Mouse (Mus musculus) neural tube, postnatal 0 days (tissue): ENCODE results near the gene Fkbp11. TPM values are rescaled to one million over a fixed set of nuclear protein-coding genes. Genes with fewer than 3 reads are reported as not detected.

Experiments used
- polyA plus RNA-seq: library from polyadenylated mRNA; unstranded; fragments of >200 nt; fragmentation: Nextera tagmentation; extraction: Ambion mirVana; gene quantifications from 2 replicates; pipeline ENCODE4 v1.2.1, GENCODE M21; 2015

Fkbp11 gene
- 7.5 and 8.3 TPM in 2 replicates for polyA plus RNA-seq

DNA sequence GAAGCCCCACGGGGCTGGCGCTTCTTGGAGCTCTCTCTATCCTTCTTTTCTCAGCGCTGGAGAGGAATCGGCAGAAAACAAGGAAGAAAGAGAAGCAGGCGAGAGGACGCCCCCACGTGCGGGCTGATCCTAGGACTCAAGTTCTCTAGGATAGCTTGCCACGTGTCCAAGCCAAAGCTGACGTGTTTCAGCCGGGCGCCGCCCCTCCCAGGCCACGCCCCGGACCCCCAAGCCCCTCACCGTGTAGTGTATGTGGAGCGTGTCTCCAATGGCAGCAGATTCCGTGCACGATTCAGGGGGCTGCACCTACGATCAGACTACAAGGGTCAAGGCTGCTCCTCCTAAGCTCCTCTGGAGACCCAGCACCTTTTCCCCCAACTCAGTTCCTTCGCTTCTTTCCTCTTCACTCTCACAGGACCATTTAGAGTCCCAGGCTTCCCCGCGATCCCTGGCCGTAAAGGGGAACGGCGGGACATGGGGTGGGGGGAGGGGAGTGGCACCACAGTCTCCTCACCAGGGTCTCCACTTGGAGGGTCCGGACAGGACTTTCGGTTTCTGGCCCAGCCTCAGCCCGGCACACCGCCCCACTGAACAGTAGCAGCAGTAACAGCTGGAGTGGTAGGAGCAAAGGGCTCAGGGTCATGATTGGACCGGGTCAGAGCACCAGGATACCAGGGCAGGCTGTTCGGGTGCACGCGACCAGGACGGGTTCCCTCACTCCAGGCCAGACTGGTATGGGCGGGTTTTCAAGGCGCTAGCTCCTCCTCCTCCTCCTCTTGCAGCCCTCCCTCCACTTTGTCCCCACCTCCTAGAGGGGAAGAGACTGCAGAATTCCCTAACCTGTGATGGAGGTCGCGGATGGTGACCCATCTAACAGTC is at the start of gene Fkbp11:
Fkbp11 (minus strand) TSS at position 756 of the 879 bp plus-strand sequence.

DNA sequence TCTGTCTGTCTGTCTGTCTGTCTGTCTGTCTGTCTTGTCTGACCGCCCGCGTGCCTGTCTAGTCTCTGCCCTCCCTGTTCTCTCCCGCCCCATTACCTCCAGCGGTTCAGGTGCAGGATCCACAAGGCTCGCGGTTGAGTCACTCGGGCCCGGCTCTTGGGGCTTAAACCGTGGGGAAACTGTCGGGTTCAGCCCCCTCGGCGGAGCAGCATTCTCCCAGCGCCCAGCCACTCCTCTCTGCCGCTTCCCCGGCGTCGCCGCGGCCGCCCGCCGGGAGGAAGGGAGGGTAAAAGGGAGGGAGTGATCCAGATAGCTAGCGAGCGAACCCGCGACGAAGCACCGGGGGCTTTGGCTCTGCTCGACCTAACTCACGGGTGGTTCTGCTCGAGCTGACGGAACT is 49.8 kb upstream of the Fkbp11 start, which contains the start of gene Wnt10b:
Wnt10b (minus strand) TSS at position 389 of the 400 bp plus-strand sequence.

DNA sequence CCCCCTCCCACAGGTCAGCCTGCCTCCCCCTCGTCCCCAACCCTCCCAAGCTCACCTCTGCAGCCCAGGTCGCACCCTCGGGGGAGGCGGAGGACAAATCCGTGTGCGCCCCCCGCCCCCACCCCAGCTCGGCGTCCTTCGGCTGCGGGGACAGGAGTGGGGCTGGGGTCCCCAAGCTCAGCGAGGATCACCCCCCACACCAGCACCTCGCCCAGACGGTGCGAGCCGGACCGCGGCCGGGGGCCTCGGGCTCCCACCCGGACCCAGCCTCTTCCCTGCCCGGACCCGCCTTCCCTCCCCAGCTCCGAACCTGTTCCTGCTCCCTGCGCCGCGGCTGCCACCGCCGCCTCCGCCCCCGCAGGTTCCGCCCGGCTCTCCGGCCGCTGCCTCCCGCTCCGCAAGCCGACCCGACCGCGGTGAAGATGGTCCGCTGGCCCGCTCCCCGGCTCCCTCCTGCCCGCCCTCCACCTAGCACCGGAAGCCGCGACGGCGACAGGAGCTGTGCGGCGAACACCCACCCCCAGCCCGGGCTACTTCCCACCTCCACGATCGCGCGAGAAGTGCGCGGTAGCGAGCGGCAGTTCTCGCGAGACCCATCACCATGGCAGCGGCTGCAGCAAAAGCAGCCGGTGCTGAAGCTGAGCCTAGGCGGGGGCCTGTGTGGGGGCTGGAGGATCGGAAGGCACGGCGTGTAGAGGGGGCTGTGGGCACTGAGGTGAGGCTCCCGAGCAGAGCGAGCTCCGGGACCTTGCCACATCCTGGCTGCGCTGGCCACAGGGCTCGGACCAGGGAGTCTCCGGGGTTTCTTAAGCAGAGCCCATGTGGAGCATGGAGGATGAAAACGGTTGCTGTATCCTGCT is 34.9 kb upstream of the Fkbp11 start, which contains the start of gene Arf3:
Arf3 (minus strand) TSS at position 545 of the 860 bp plus-strand sequence.

DNA sequence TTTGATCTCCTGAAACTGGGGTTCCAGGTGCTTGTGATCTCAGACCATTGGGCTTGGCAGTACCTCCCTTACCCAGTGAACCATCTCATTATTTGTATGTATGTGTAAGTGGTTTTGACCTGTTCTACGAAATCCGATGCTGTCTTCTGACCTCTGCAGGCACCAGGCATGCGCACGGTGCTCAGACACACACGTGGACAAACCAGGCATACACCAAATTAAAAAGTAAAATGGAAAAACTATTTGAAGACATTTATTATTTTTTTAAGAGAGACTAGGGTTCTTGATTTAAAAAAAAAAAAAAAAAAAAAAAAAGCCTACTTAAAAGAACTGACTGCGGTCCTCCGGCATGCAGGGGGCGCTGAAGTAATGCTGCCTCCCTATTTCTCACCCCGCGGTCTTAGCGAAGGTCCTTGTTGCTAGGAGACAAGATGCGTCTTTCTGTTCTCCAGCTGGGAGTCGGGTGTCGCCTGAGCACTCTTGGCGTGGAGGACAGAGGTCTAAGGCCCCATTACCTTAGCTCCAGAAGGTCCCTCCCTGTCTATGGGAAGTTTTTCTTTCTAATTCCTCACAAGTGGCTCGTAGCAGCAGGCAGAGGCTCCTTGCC is 20.1 kb downstream of the Fkbp11 start, which contains the start of gene Ccdc65:
Ccdc65 (plus strand) TSS at position 442 of the 607 bp plus-strand sequence.

DNA sequence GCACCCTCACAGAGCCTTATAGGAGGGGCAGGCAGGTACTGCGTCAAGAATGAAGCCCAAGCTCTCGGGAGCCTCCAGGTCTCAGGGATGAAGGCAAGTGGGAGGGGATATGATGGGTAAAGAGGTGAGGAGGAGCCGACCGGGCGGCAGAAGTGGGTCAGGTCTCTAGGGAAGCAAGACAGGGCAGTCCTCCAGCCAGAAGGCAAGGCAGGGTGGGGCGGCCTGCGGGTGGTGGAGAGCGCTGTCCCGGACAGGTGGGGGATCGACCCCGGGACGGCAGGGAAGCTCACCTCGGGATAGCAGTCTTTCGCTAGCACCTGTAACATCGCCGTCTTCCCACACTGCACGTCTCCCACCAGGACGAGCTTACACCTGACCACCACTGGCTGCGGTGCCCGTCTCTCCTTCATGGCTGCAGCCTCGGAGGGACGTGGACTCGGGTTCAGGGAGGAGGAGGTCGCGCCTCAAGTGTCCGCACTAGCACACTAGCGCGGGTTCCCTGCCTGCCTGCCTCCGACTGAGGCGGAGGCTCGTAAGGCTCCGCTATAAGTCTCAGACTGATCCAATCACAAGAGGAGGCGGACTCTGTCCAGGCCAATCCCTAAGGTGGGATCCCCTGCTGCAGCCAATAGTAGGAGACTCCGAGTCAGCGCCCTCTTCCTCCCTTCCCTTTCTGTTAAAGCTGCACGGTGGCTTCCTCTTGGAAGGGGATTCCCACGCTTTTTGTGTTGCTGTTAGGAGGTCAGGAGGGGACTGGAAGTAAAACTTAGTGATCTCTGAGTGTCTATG is 50.9 kb downstream of the Fkbp11 start, which contains the start of gene Rnd1:
Rnd1 (minus strand) TSS at position 522 of the 789 bp plus-strand sequence.

Other genes starting within 250 kb of the Fkbp11 start
- not detected in 2 replicates for gene Lalba, start 245.5 kb downstream of the Fkbp11 start, polyA plus RNA-seq
- not detected in 2 replicates for gene Olfr279, start 235.8 kb downstream of the Fkbp11 start, polyA plus RNA-seq
- gene Kansl2, start 193.9 kb downstream of the Fkbp11 start, polyA plus RNA-seq, result 80.5 and 87.7 TPM in 2 replicates
- 40.5 and 42.5 TPM in 2 replicates for gene Ccnt1, start 157.3 kb downstream of the Fkbp11 start, polyA plus RNA-seq
- not detected in 2 replicates for gene 4930415O20Rik, start 157.2 kb downstream of the Fkbp11 start, polyA plus RNA-seq
- 8.7 and 9.7 TPM in 2 replicates for gene Adcy6, start 118.1 kb downstream of the Fkbp11 start, polyA plus RNA-seq
- 76.7 and 90.3 TPM in 2 replicates for gene Cacnb3, start 97.4 kb downstream of the Fkbp11 start, polyA plus RNA-seq
- gene Ddx23, start 65.3 kb downstream of the Fkbp11 start, polyA plus RNA-seq, result 20.5 and 21.6 TPM in 2 replicates
- 18.3 and 19.6 TPM in 2 replicates for gene Rnd1, start 50.7 kb downstream of the Fkbp11 start, polyA plus RNA-seq
- gene Ccdc65, start 20.0 kb downstream of the Fkbp11 start, polyA plus RNA-seq, result 8.8 and 9.1 TPM in 2 replicates
- gene Arf3, start 35.0 kb upstream of the Fkbp11 start, polyA plus RNA-seq, result 107 and 109 TPM in 2 replicates
- 0.06 TPM in 1 of 2 replicates, not detected in the other for gene Wnt10b, start 50.0 kb upstream of the Fkbp11 start, polyA plus RNA-seq
- 0.34 and 0.43 TPM in 2 replicates for gene Wnt1, start 61.7 kb upstream of the Fkbp11 start, polyA plus RNA-seq
- 0.32 and 0.39 TPM in 2 replicates for gene Ddn, start 81.3 kb upstream of the Fkbp11 start, polyA plus RNA-seq
- gene Prkag1, start 103.3 kb upstream of the Fkbp11 start, polyA plus RNA-seq, result 52.9 and 53.3 TPM in 2 replicates
- 7.9 and 9.2 TPM in 2 replicates for gene Kmt2d, start 143.0 kb upstream of the Fkbp11 start, polyA plus RNA-seq
- 24.1 and 27.3 TPM in 2 replicates for gene Rhebl1, start 166.3 kb upstream of the Fkbp11 start, polyA plus RNA-seq
- gene Dhh, start 170.3 kb upstream of the Fkbp11 start, polyA plus RNA-seq, result 7.4 and 9.6 TPM in 2 replicates
- 12.3 and 15.5 TPM in 2 replicates for gene Lmbr1l, start 190.0 kb upstream of the Fkbp11 start, polyA plus RNA-seq
- gene Tuba1b, start 206.4 kb upstream of the Fkbp11 start, polyA plus RNA-seq, result 1,597 and 1,748 TPM in 2 replicates
- not detected in 2 replicates for gene Gm49450, start 225.4 kb upstream of the Fkbp11 start, polyA plus RNA-seq
- gene Tuba1a, start 225.5 kb upstream of the Fkbp11 start, polyA plus RNA-seq, result 8,375 and 9,600 TPM in 2 replicates